Mouse (Mus musculus) heart, postnatal 0 days (tissue): ENCODE measurements at regions not wholly inside any gene's neighbourhood (a gene's known extent, or its start where the extent isn't known, plus 50 kb on each side); places are given as distances from the start of the nearest gene placed in this dataset.

Source experiments
- ATAC-seq: fragments of 200-750 bp; cut with Nextera tagmentation; 2 replicates; pipeline ENCODE4 v1.8.0; 2017; ENCODE audit warnings: low read depth, moderate number of reproducible peaks, moderate library complexity; ENCODE audit not compliant: insufficient read depth
- DNase-seq: peaks from one replicate; pipeline ENCODE4 v3.0.0-alpha.2; 2016; ENCODE audit warnings: low spot score
- H3K27ac ChIP-seq: fragments of 300-500 bp; sonication (generic); 2 replicates; pipeline ENCODE4 v1.5.1; 2014; ENCODE audit warnings: low read depth, mild to moderate bottlenecking
- H3K27me3 ChIP-seq: fragments of 300-500 bp; sonication (generic); 2 replicates; pipeline ENCODE4 v1.6.1; 2014; ENCODE audit warnings: low read length, mixed read lengths; ENCODE audit not compliant: control insufficient read depth, insufficient read depth
- H3K36me3 ChIP-seq: fragments of 300-500 bp; sonication (generic); replicated peaks from 2 replicates; pipeline ENCODE4 v1.6.1; 2014; ENCODE audit warnings: low read length, mixed read lengths; ENCODE audit not compliant: control insufficient read depth, insufficient read depth
- H3K4me1 ChIP-seq: fragments of 300-500 bp; sonication (generic); 2 replicates; pipeline ENCODE4 v1.6.1; 2014; ENCODE audit warnings: antibody characterized with exemption; ENCODE audit not compliant: control insufficient read depth, insufficient read depth
- H3K4me2 ChIP-seq: fragments of 300-500 bp; sonication (generic); 2 replicates; pipeline ENCODE4 v1.6.1; 2014; ENCODE audit warnings: low read depth, mild to moderate bottlenecking, low read length, moderate library complexity
- H3K4me3 ChIP-seq: fragments of 300-500 bp; sonication (generic); 2 replicates; pipeline ENCODE4 v1.5.1; 2014; ENCODE audit warnings: low read depth, low read length
- H3K9ac ChIP-seq: fragments of 300-500 bp; sonication (generic); replicated peaks from 2 replicates; pipeline ENCODE4 v1.6.1; 2014; ENCODE audit warnings: low read depth, low read length, mixed read lengths
- H3K9me3 ChIP-seq: fragments of 300-500 bp; sonication (generic); replicated peaks from 2 replicates; pipeline ENCODE4 v1.6.1; 2016; ENCODE audit warnings: low read length; ENCODE audit not compliant: control insufficient read depth
- CTCF ChIP-seq: IDR thresholded peaks from 2 replicates; pipeline ENCODE4 v1.5.1; 2016; ENCODE audit warnings: antibody characterized with exemption, control low read depth, low read depth
- EP300 ChIP-seq: IDR thresholded peaks from 2 replicates; pipeline ENCODE4 v1.6.1; 2016; ENCODE audit warnings: antibody characterized with exemption, low read depth
- WGBS: fragments of 180-500 bp; shearing (Covaris S2); extraction: QIAGEN DNeasy Blood & Tissue Kit; methylation state at CpG from one replicate; pipeline ENCODE4 v1.1.7; 2014; 5-methylcytosine and 5-hydroxymethylcytosine counted together

DNA sequence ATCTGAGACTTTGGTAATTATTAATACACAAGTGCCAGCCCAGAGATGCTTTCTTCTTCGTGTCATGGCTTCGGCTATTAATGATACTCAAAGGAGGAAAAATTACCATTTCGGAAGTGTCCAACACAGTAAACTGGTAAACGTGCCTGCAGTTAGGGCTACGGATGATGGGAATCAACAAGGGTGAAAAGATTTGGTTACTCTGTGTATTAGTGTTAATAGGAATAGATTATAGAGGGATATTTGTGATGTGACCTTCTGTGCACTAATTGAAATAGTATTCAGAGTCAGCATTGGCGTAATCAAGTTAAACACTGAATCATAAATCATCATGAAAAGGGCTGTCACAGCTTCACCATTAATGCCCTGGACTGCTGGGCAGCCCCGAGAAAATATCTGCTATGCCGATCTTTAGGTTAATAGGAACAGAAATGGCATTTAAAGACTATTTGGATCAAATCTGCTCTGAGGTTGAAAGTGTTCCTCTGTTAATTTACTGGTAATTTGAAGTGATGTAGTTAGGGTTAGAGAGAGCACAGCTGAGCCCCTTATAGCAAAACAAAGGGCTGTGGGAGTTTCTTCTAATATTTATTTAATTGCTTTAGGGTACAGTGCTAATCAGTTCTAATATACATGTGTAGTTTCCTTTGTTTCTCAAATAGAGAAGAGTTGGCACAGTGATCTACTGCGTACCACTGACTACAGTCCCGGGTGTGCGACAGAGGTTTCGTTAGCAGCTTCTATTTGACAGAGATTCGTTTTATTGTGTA is 160.7 kb downstream of the Rpl36a-ps1 start:
- 89% methylated on average over 13 of the region's 13 CpGs for WGBS
- H3K36me3 ChIP-seq, result no peaks in the 10 kb centered on the region
- H3K9me3 ChIP-seq, result no peaks in the 10 kb centered on the region
- H3K9ac ChIP-seq, result no peak overlapping the region
- no peak for DNase-seq
- no peak overlapping the region for H3K4me3 ChIP-seq
- no peaks in the 10 kb centered on the region for H3K27me3 ChIP-seq
- TF ChIP-seq CTCF (no peak), EP300 (no peak)
- ATAC-seq, result no peak
- no peak overlapping the region for H3K4me2 ChIP-seq
- H3K27ac ChIP-seq, result no peak overlapping the region
- H3K4me1 ChIP-seq, result no peaks in the 10 kb centered on the region

DNA sequence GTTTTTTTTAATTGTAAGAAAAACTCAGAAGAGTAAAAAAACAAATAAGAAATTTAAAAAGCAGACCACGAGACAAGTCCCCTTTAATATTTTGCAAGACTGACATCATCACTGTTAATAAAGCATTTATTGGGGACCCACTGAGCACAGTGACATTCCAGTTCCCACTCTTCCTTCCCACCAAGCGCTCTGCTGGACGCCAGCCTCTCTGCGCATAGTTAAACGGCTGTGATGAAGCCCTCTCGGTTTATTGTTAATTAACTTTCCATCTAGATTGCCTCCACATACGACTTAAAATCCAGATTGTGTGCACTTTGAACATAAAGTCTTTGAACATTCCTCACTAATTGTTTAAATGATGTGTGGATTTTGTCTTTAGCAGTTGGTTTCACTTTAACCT is 161.7 kb downstream of the Rpl36a-ps1 start:
- Histone ChIP-seq H3K4me1 (no peaks in the 10 kb centered on the region), H3K9ac (no peak overlapping the region), H3K27ac (no peak overlapping the region), H3K36me3 (no peaks in the 10 kb centered on the region), H3K4me2 (no peak overlapping the region), H3K9me3 (no peaks in the 10 kb centered on the region), H3K4me3 (no peak overlapping the region), H3K27me3 (no peaks in the 10 kb centered on the region)
- ATAC-seq (no peak), DNase-seq (no peak)
- TF ChIP-seq CTCF, result no peak
- no peak for TF ChIP-seq EP300
- 73% methylated on average over 7 of the region's 7 CpGs for WGBS

DNA sequence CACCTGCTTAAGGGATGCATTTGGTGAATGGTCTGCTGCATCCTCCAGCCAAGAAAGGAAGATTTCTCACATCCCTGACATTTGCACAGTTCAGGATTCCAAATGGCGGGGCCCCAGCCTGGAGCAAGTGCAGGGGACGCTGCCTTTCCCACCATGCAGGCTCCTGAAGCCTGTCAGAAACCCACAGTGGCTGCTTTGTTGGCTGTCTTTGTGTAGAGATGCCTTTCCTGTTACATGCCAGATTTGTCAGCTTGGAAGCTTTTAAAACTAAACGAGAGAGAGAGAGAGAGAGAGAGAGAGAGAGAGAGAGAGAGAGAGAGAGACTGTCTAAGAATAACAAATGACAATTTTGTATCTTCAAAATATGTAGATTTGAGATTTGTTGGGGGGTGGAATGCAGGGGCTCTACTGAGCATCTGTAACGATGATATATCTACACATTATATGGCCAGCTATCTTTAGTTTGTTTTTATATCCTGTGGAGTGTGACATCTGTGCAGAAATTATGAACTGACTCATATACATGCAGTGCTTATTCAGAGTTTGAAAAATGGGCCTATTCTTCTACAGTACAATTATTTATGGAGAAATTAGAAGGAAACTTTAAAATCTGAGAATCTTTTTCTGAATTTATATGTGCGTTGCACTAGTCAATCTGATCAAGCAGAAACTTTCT is 164.0 kb downstream of the Rpl36a-ps1 start:
- no peak overlapping the region for H3K4me3 ChIP-seq

DNA sequence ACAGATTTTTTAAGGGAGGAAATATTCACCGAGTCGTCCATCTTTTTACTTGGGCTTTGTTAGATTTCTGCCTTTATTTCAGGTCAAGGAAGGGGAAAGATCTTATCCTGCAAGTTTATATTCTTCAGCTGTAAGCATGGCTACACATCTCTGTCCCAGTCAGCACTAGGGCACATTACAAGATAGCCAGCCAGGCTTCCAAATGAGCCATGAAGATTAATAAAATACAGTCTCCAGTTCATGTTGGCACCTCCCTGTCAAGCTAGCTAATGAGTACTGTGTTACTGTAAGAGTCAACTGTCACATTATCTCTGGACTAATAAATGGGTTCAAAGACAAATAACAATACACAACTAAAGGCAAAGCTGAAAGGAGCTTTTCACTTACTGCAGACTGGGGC is 166.6 kb downstream of the Rpl36a-ps1 start:
- Histone ChIP-seq H3K9ac (no peak overlapping the region), H3K4me1 (no peaks in the 10 kb centered on the region), H3K36me3 (no peaks in the 10 kb centered on the region), H3K4me2 (no peak overlapping the region), H3K4me3 (no peak overlapping the region), H3K27ac (no peak overlapping the region), H3K9me3 (no peaks in the 10 kb centered on the region), H3K27me3 (no peaks in the 10 kb centered on the region)
- DNase-seq (no peak), ATAC-seq (no peak)
- no peak for TF ChIP-seq EP300
- TF ChIP-seq CTCF, result no peak
- 76% methylated on average over 2 of the region's 2 CpGs for WGBS

More for the DNA sequence above, 164.0 kb downstream of the Rpl36a-ps1 start:
- Histone ChIP-seq H3K27ac (no peak overlapping the region), H3K9me3 (no peaks in the 10 kb centered on the region), H3K4me1 (no peaks in the 10 kb centered on the region), H3K9ac (no peak overlapping the region), H3K4me2 (no peak overlapping the region), H3K27me3 (no peaks in the 10 kb centered on the region), H3K36me3 (no peaks in the 10 kb centered on the region)
- 57% methylated on average over 5 of the region's 5 CpGs for WGBS
- DNase-seq (no peak), ATAC-seq (no peak)
- TF ChIP-seq CTCF (no peak), EP300 (no peak)

DNA sequence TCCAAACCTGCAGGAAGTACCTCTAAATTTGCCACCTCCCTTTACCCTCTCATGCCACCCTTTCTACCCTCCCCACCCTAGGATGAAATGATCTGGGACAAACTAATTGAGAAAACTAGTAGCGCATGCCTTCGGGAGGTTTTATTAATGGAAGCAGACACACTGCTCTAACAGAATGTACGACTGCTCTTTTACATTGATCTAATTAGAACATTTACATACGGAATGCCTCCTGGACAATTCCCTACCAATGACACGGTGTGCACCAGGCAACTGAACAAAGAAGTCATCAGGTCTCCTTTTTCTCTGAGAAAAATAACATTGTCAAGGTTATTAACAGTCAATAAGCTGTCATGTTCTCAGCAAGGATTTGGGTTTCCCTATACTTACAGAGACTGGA is 180.5 kb downstream of the Rpl36a-ps1 start:
- no peaks in the 10 kb centered on the region for H3K27me3 ChIP-seq
- H3K27ac ChIP-seq, result no peak overlapping the region
- ATAC-seq (no peak), DNase-seq (no peak)
- H3K4me2 ChIP-seq, result no peak overlapping the region
- no peak overlapping the region for H3K4me3 ChIP-seq
- TF ChIP-seq EP300 (no peak), CTCF (no peak)
- no peak overlapping the region for H3K9ac ChIP-seq
- 82% methylated on average over 5 of the region's 5 CpGs for WGBS
- H3K4me1 ChIP-seq, result no peaks in the 10 kb centered on the region
- H3K9me3 ChIP-seq, result no peaks in the 10 kb centered on the region
- no peaks in the 10 kb centered on the region for H3K36me3 ChIP-seq
